Mouse (Mus musculus) adrenal gland, adult (tissue): Measurements from ENCODE around the gene Dcpp3.
"Not testable (repeated sequence)": the region's sequence is repeated elsewhere in the genome, so short reads cannot be mapped to it uniquely, and the experiment has no call there.

Experiments
- DNase-seq, 2 experiments: peaks; one replicate each; pipeline ENCODE4 v3.0.0; 2022 to 2023; ENCODE audit warnings: low spot score in 1 of 2; ENCODE audit not compliant: inconsistent age in 2 of 2

The Dcpp3 gene

DNA sequence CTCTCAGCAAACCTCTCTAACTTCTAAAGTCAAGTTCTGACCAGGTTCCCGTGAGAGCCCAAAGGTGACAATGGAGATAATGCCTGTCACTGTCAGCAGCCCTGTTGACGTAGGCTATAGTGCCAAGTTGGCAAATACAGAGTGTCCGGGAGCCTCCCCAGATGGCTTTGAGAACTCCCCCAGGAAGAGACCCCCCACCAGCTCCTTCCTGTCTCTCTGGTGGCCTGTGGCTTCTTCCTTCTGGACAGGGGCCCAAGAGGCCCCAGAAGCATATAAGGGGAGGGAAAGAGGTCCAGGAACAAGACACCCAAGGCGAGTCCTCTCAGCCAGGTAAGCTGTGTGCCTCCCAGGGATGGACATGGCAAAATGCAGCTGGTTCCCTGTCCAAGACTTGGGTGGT lies at the start of gene Dcpp3:
Gene Dcpp3 (plus strand): TSS at position 301 of the 400 bp plus-strand sequence.
- not testable (repeated sequence) for DNase-seq

DNA sequence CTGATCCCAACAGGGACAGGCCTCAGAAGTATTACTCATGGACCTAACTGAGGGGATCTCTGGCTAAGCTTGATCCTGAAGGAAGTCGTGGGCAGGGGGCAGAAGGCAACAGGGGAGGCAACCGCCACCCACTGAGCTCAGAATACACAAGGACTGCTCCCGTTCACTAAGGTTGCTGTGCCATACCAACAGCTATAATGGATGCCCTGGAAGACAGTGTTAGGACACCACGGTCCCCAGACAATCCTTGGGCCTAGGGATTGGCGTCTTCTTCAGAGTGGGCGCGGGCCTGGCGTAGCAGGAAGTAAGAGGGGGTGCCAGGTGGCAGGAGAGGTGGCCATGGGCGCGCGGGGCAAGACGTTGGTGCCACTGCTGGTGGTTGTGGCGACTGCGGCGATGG lies 49.5 kb upstream of the Dcpp3 start, which contains the start of gene Prss21:
Gene Prss21 (plus strand): TSS at position 301 of the 400 bp plus-strand sequence.
- no peak for DNase-seq

DNA sequence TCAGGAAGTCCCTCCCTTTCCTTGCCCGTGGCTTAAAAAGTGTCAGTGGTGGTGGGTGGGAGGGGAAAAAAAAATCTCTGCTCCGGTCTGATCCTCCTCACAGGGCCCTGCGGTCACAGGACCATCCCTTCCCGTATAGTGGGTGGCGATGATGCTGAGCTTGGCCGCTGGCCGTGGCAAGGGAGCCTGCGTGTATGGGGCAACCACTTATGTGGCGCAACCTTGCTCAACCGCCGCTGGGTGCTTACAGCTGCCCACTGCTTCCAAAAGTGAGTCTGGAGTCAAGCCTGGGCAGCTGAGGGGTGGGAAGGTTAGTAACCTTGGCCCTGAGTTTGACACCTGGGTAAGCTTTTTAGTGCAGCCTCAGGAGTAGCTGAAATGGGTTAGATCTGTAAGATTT lies 48.7 kb upstream of the Dcpp3 start:
- no peak for DNase-seq

DNA sequence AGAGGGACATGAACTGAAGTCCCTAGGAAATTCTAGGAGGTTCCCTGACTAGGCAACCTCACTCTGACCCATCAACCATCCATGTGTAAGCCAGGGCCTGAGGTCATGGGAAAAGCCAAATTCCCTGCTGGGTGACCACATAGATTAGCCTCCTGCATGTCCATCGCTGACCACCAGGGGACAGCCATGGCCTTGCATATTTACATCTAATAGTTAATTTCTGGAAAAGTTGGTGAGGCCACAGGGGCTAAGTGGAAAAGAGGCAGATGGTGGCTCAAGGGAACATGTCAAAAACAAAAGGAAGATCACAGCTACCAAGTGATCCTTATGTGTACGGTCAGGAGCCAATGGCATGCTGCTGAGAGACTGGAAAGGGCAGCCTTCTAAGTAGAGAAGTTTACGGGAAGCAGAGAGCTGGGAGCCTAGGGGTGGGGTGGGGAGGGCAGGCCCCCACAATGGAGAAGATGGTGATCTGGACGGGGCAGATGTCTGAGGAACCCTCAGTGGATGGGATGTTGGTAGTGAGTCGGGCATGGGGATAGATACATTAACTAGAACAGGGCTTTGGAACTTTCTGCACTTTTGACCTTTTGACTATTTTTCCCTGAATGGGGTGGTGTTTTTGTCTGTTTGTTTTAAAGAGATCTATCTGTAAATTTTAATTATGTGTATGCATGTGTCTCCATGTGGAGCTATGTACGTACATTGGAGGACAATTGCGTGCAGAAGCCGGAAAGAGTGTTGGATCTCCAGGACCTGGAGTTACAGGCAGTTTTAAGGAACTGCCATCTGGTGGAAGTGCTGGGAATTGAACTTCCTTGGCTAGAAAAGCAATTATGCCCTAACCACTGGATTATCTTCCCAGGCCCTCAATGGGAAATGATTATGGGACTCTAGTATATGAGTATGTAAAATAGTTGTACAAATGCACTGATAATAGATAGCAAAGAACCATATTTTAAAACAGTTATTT lies 43.1 kb upstream of the Dcpp3 start:
- DNase-seq, result peak; percentile 46 to 82

DNA sequence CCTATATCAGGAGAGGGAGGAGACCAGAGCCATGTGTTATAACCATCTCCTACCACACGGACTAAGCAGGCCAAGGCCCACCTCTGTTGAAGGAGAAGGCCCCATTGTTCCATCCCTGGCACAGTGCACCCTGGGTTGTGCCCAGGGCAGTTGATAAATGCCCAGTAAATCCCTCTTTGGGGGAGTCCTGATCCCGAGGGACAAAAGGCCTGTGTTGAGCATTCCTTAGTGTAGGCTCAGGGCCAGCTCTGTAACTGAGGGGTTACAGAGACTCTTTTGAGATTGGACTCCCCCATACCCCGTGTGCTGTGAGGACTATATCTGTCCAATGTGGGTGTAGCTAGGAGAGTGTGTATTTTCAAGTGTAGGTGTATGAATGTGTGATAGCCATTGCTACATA lies 40.5 kb upstream of the Dcpp3 start:
- DNase-seq, result no peak

DNA sequence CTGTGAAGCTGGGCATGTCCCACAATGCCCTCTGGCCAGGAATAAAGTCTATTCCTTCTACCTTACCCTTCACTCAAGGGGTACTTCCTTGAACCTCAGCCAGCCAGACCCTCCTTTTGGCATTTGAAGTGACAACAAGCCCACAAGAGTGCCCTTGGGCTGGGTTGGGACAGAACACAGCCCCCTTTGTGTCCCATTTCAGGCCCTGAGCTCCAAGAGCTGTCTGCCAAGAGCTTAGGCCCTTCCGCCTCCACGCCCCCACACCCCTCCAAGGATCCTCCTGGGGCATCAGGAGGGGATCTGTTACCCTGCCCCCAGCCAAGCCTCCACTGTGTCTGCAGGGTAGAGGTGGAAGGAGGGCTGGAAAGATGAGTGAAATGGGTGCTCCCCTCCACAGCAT lies 40.1 kb upstream of the Dcpp3 start:
- no peak for DNase-seq

DNA sequence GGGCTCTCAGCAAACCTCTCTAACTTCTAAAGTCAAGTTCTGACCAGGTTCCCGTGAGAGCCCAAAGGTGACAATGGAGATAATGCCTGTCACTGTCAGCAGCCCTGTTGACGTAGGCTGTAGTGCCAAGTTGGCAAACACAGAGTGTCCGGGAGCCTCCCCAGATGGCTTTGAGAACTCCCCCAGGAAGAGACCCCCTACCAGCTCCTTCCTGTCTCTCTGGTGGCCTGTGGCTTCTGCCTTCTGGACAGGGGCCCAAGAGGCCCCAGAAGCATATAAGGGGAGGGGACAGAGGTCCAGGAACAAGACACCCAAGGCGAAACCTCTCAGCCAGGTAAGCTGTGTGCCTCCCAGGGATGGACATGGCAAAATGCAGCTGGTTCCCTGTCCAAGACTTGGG lies 36.7 kb upstream of the Dcpp3 start, which contains the start of the genes Dcpp1 and Dcpp2:
Gene Dcpp1 (plus strand): TSS at position 301 of the 400 bp plus-strand sequence.
Gene Dcpp2 (plus strand): TSS at position 305 of the 400 bp plus-strand sequence.
- not testable (repeated sequence) for DNase-seq

DNA sequence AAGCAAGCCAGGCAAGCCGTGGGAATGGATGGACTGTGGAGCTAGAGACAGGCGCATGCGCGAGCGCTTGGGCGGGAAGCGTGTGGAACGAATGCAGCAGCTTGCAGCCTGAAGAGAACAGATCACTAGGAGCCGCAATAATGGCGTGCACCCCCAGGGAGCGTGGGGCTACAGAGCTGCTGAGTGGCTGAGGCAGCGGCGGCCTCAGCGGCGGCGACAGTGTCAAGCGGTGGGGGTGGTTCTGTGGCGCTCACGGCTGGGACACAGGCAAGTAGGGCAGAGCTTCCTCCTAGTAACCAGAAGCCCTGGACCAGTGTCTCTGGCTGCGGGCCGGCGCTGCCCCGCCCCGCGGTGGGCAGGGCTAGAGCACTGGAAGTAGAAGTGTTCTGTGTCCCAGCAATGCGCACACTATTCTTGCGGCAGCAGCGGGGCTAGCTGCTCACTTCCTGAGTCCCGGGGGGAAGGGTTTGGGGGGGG lies 7.3 kb downstream of the Dcpp3 start:
- DNase-seq, result peak; percentile 93 to 97

DNA sequence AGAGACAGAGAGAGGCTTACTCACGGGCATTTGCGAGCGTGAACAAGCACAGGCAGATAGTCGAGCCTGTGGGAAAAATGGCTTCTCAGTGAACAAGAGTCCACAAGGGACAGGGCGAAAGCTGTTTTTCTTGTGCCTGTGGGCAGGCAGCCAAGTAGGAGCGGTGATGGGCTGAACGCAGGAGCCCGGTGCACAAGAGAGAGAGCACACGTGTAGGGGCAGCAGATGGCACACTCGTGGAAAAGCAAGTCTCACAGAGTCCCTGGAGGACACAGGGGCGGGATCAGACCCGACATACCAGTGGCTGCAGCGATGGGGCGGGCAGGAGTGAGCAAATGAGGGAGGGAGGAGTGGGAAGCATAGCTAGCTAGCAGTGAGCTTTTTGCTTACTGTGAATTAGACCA lies 7.8 kb downstream of the Dcpp3 start:
- DNase-seq, result peak; percentile 67 to 85

DNA sequence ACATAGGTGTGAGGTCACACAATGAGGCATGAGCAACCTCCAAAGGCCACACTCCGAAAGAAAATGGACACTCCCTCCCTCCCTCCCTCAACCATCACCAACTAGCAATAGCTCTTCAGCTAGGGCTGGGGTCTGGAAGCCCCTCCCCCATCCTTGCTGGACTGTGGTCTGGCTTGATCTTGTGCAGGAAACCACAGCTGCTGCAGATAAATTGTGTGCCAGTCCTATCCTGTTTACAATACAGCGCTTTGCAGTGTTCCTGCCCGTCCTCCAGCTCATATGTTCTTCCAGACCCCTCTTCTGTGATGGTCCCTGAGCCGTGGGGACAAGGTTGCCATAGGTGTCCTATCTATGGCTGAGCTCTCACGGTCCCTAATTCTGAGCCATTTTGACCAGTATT lies 13.9 kb downstream of the Dcpp3 start:
- DNase-seq, result no peak

DNA sequence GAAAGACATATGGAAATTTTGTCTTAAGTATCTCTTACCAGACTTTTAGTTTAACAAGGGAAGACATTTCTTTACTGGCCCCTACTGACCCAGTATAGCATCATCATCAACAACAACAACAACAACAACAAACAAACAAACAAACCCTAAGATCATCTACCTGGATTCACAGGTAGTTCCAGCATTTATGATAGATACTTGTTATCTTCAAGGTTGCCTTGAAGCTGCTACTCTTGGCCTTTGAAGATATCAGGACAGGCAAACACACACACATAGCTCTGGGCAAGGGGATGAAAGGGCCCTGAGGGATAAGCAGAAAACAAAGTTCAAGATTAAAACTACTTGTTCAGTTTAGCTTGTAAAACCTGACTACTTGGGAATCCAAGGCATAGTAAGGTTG lies 24.1 kb downstream of the Dcpp3 start, which contains the start of gene Sbp:
Gene Sbp (plus strand): TSS at position 301 of the 400 bp plus-strand sequence.
- DNase-seq, result no peak

DNA sequence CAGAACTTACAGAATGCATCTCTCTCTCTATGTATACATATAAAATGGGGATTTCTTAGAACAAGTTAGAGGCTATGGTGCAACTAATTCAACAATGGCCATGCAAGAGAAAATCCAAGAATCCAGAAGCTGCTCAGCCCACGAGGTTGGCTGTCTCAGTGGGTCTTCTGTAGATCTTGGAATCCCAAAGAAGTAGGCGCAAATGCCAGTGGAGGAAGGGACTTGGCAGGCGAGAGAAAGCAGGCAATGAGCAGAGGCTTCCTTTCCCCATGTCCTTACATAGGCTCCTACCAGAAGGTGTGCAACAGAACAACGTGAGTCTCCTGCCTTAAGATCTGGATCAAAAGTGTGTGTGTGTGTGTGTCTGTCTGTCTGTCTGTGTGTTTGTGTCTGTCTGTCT lies 30.2 kb downstream of the Dcpp3 start:
- not testable (repeated sequence) for DNase-seq

DNA sequence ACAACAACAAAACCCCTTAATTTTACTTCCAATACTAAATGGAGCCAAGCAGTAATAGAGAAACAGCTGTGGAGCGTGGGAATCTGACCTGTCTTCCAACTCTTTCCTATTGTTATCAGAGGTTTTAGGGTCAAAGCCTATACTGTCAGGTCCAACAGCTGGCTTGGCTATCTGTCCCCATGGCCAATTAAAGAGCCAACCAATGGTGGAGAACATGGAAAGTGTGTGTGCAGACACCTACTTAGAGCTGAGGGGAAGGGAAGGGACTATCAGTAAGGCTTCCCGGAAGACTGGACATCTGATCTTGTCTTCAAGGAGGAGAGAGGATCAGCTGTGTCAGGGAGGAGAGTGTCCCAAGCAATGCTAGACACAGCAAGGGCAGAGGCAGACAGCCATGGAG lies 31.8 kb downstream of the Dcpp3 start:
- DNase-seq, result no peak

DNA sequence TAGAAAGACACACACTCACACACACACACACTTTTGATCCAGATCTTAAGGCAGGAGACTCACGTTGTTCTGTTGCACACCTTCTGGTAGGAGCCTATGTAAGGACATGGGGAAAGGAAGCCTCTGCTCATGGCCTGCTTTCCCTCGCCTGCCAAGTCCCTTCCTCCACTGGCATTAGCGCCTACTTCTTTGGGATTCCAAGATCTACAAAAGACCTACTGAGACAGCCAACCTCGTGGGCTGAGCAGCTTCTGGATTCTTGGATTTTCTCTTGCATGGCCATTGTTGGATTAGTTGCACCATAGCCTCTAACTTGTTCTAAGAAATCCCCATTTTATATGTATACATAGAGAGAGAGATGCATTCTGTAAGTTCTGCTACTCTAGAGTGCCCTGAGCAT lies 33.6 kb downstream of the Dcpp3 start:
- not testable (repeated sequence) for DNase-seq

DNA sequence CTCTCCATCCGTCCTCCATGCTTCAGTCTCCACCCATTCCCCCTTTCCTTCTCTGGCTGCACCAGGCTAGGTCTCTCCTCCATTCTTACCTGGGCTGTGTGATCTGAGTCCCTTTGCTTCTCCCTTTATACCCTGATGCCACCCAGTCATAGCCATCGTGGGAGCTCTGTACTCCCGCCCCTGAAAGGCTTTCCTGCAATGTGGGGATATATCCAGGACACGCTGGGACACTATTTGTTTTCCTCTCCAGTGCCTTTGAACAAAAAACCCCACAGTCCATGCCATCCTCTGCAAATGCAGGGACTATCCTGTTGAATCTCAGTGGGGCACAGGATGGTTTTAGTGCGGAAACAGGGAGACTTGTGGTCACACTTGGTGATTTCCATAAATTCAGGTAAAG lies 37.9 kb downstream of the Dcpp3 start, which contains the start of gene Sbpl:
Gene Sbpl (minus strand): TSS at position 101 of the 400 bp plus-strand sequence.
- no peak for DNase-seq

DNA sequence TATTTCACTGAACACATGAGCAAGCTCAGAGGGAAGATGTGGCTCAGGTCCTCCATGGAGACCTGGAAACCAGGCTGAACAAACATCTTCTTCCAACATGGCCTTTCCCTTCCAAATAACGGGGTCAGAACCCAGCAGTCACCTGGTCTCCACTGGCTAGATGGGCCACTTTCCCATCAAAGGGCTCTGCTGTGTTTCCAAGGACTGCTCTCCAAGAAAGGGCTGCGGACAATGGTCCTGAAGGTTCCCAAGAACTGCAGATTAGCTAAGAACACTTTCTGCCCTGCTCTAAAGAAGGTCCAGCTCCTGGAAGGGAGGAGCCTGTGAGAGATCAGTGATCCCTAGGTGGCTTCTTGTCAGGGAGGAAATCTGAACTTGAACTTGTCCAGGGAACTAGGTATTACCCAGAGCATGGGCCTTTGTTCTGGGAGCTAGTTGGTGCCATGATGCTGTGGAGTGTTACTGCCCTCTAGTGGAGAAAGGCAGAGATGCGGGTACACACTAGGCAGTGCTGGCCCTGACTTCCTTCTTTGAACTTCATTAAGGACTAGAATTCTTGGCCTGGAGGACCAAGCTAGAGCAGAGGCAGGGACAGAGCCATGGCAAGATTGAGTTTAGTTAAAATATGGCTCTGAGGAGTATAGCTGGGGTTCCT lies 43.0 kb downstream of the Dcpp3 start:
- DNase-seq, result peak; percentile 81 to 93

DNA sequence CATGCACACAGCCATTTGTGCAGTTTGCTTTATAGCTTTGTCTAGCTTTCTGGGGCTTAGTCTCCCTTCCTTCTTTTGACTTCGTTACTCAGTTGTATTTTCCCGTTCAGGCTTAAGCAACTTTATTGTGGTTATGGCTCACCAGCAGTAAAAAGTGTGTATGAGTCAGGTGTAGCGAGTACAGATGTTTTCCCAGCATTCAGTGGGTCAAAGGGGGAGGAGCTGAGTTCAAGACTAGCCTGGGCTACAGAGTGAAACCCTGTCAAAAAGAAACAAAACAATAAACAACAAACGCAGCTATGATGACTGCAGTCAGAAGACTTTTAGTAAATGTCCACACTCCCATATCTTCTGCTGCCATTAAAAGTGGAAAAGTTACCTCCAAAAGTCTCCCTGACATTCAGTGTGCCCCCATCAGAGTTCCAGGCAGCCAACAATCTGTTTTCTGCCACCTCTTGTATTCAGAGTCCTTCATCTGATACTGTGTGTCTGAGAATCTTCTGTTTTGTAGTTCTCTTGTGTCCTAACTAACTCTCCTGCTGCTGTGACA lies 44.4 kb downstream of the Dcpp3 start:
- DNase-seq, result no peak

DNA sequence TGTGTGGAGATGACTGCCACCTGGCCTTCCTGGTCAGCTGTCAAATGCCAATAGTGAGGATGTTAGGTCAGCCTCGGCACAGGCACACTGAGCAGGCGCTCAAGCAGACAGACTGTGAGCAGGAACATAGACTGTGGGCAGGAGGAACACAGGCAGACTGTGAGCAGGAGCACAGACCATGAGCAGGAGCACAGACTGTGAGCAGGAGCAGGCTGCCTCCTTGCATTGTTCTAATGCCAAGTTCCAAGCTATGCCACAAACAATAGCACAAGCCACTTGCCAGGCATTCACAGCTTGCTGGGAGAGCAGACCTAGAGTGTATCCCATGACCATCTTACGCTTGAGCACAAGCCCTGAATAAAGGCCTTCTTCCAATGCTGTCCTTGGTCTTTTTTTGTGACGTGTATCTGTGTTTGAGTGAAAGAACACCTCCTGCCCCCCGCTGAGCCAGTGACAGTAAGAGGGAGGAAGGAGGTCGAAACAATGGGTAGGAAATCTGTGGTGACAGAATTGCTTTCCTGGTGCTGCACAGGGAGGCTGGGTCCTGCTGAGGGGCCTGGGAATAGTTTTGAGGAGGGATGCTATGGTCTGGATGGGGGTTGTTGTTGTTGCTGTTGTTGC lies 48.7 kb downstream of the Dcpp3 start:
- DNase-seq, result no peak

DNA sequence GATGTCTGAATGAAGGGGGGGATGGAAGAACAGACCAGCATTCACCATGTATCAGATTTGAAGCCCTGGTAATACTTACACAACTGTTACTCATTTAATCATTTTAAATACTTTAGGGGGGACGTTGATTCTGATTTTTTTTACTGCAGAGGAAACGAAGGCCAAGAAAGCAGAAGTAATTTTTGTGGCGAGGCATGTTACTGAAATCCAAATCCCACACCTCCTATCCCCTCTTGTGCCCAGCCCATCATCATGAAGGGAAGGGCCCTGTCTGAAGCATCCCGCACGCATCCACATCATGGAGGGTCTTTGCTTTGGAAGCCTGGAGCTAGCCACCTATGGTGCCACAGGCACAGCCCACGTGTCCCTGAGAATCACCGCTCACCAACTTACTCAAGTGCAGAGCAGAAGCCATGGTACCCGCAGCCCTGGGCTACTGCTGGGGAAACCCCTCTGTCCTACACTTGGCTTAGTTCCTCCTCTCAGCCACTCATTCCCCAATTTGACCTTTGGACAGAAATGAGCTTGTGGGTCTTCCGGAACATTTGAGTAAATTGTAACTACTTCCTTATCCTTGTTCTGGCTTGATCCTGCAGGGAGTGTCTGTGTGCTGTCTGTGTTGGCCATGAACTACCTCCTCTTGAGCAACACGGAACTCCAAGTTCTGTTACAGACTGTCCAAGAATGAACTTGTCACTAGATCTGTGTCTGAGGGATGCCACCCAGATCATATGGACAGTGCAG lies 49.6 kb downstream of the Dcpp3 start:
- DNase-seq, result peak; percentile 53 to 62

DNA sequence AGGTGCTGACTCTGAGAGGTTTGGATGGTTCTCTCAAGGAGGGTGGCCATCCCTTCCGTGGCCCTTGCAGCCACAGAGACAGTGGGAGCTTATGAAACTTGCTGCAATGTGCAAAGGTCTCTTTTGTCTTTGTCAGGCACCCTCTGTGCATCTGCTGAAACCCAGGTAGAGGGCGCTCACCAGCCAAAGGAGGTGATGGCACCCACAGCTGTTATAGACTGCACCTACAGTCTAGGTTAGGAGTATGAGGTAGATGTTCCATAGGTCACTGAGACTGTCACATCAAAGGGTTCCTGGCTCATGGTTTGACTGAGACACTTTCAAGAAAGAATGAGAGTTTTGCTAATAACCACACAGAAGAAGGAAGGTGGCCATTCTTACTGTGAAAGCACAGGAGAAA lies 51.5 kb downstream of the Dcpp3 start:
- no peak for DNase-seq
